Mouse (Mus musculus): ENCODE data around the gene Snx30. TPM values are rescaled to one million over a fixed set of nuclear protein-coding genes. Genes with fewer than 3 reads are reported as not detected.

Gene Snx30
- polyA plus RNA-seq (2012; ENCODE audit: insufficient read depth, low replicate concordance), result 12.1 and 19.2 TPM in 2 replicates

- peaks cover 21% of the 10 kb centered on the region for H3K36me3 ChIP-seq (replicated peaks; ENCODE audit: low read length)
- H3K27me3 ChIP-seq (replicated peaks), result no peaks in the 10 kb centered on the region
- H3K4me1 ChIP-seq, result peaks cover 88% of the 10 kb centered on the region
- peak within 1 kb of the TSS; percentile 99 for H3K4me3 ChIP-seq (replicated peaks)
- TF ChIP-seq FLI1 (IDR thresholded peaks at IDR 0.05; ENCODE audit: low read length), result no peak
- TF ChIP-seq GATA1 (IDR thresholded peaks at IDR 0.05; ENCODE audit: borderline replicate concordance, low read length), result no peak
- H3K9me3 ChIP-seq, result no peaks in the 10 kb centered on the region
Observed at GRCm38 (mm10) chr4:59805181-59805967, at the start of gene Snx30. Snx30 (plus strand) TSS chr4:59805840.

DNA sequence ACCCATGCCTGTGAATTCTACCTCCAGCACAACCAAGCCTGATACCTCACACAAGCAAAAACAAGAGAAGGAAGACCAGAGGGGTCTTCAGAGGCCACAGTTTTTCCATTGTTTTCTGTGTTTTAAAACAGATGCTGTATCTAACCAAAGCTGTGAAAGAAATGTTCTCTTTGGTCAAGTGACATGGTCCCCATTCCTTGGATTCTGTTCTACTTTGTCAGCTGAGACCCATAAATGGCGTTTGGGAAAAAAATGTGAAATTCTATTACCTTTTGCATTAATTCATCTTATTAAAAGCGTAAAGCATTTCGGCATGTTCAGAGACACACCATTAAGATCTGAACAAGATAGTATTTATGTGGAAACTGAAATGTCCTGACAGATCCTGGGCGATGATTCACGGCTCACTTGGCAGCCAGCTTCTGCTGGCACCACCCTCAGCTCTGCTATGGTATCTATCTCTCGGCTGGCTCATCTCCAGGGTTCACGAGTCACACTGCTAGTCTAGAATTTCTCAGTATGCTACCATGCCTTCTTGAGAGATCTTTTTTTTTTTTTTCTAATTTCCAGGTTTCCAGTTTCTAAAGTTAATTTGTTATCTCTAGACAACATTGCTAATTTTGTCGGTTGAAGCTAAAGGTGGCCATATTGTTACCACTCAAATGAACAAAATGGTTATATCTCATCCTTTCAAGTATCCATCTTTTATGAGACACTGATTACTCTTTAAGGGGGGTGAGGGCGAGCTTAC is 49.1 kb upstream of the Snx30 start:
- Histone ChIP-seq H3K9me3 (no peaks in the 10 kb centered on the region), H3K27me3 (replicated peaks) (no peaks in the 10 kb centered on the region), H3K4me1 (peaks cover 30% of the 10 kb centered on the region), H3K4me3 (replicated peaks) (no peak overlapping the region), H3K36me3 (replicated peaks; ENCODE audit: low read length) (peaks cover 8% of the 10 kb centered on the region)
- TF ChIP-seq GATA1 (IDR thresholded peaks at IDR 0.05; ENCODE audit: borderline replicate concordance, low read length), result no peak
- TF ChIP-seq FLI1 (IDR thresholded peaks at IDR 0.05; ENCODE audit: low read length), result no peak

GRCm38 (mm10) chr4:59757452-59758435 is 47.9 kb upstream of the Snx30 start:
- Histone ChIP-seq H3K27me3 (replicated peaks) (no peaks in the 10 kb centered on the region), H3K36me3 (replicated peaks; ENCODE audit: low read length) (peaks cover 2% of the 10 kb centered on the region), H3K9me3 (no peaks in the 10 kb centered on the region), H3K4me3 (replicated peaks) (no peak overlapping the region), H3K4me1 (peaks cover 40% of the 10 kb centered on the region)
- no peak for TF ChIP-seq FLI1 (IDR thresholded peaks at IDR 0.05; ENCODE audit: low read length)
- TF ChIP-seq GATA1 (IDR thresholded peaks at IDR 0.05; ENCODE audit: borderline replicate concordance, low read length), result no peak

GRCm38 (mm10) chr4:59760016-59760415 is 45.6 kb upstream of the Snx30 start:
- H3K9me3 ChIP-seq, result no peaks in the 10 kb centered on the region
- no peaks in the 10 kb centered on the region for H3K27me3 ChIP-seq (replicated peaks)
- TF ChIP-seq GATA1 (IDR thresholded peaks at IDR 0.05; ENCODE audit: borderline replicate concordance, low read length) (no peak), FLI1 (IDR thresholded peaks at IDR 0.05; ENCODE audit: low read length) (no peak)
- peaks cover 55% of the 10 kb centered on the region for H3K4me1 ChIP-seq
- H3K4me3 ChIP-seq (replicated peaks), result no peak overlapping the region
- H3K36me3 ChIP-seq (replicated peaks; ENCODE audit: low read length), result peaks cover 4% of the 10 kb centered on the region

- Histone ChIP-seq H3K4me1 (peaks cover 62% of the 10 kb centered on the region), H3K27me3 (replicated peaks) (no peaks in the 10 kb centered on the region), H3K36me3 (replicated peaks; ENCODE audit: low read length) (peaks cover 6% of the 10 kb centered on the region), H3K9me3 (no peaks in the 10 kb centered on the region), H3K4me3 (replicated peaks) (no peak overlapping the region)
- TF ChIP-seq GATA1 (IDR thresholded peaks at IDR 0.05; ENCODE audit: borderline replicate concordance, low read length) (no peak), FLI1 (IDR thresholded peaks at IDR 0.05; ENCODE audit: low read length) (no peak)
Observed at GRCm38 (mm10) chr4:59760636-59761364, 44.8 kb upstream of the Snx30 start.

- peaks cover 6% of the 10 kb centered on the region for H3K36me3 ChIP-seq (replicated peaks; ENCODE audit: low read length)
- H3K9me3 ChIP-seq, result no peaks in the 10 kb centered on the region
- H3K4me1 ChIP-seq, result peaks cover 65% of the 10 kb centered on the region
- TF ChIP-seq FLI1 (IDR thresholded peaks at IDR 0.05; ENCODE audit: low read length) (no peak), GATA1 (IDR thresholded peaks at IDR 0.05; ENCODE audit: borderline replicate concordance, low read length) (no peak)
- H3K4me3 ChIP-seq (replicated peaks), result no peak overlapping the region
- no peaks in the 10 kb centered on the region for H3K27me3 ChIP-seq (replicated peaks)
Observed at GRCm38 (mm10) chr4:59761365-59761729, 44.3 kb upstream of the Snx30 start.

- Histone ChIP-seq H3K36me3 (replicated peaks; ENCODE audit: low read length) (peaks cover 17% of the 10 kb centered on the region), H3K9me3 (no peaks in the 10 kb centered on the region), H3K4me1 (peaks cover 84% of the 10 kb centered on the region), H3K27me3 (replicated peaks) (no peaks in the 10 kb centered on the region), H3K4me3 (replicated peaks) (no peak overlapping the region)
- TF ChIP-seq FLI1 (IDR thresholded peaks at IDR 0.05; ENCODE audit: low read length) (no peak), GATA1 (IDR thresholded peaks at IDR 0.05; ENCODE audit: borderline replicate concordance, low read length) (no peak)
Observed at GRCm38 (mm10) chr4:59764950-59765349, 40.7 kb upstream of the Snx30 start.

DNA sequence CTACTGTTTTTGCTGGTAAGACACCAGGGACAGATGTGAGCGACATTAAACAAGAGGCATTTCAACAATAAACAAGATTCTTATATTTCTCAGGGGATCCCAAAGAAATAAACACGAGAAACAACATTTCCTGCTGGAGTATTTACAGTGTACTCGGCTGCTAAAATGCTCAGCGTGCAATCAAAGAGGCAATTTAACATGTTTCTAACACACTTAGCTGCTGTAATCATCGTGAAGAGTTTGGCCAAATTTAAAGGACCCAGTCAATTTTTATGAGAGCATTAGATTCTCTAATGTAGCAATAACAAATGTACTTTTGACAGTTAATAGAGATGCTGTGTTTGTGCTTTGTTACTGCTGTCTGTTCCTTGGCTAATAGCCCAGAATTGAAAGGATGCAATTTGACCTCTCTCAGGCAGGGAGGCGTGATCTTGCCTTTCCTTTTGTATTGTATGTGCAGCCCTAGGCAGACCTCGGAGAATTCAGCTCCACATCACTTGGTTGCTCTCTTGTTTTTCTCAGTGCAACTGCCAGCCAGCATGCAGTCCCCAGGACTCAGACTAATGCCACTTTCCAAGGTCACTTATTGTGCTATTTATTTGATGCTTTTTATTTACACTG is 40.1 kb upstream of the Snx30 start:
- Histone ChIP-seq H3K4me3 (replicated peaks) (no peak overlapping the region), H3K9me3 (no peaks in the 10 kb centered on the region), H3K36me3 (replicated peaks; ENCODE audit: low read length) (peaks cover 23% of the 10 kb centered on the region), H3K4me1 (peaks cover 87% of the 10 kb centered on the region), H3K27me3 (replicated peaks) (no peaks in the 10 kb centered on the region)
- no peak for TF ChIP-seq FLI1 (IDR thresholded peaks at IDR 0.05; ENCODE audit: low read length)
- no peak for TF ChIP-seq GATA1 (IDR thresholded peaks at IDR 0.05; ENCODE audit: borderline replicate concordance, low read length)
